Mouse (Mus musculus): ENCODE data around the gene Aprt.

- no peak for TF ChIP-seq POLR2AphosphoS2 (IDR thresholded peaks at IDR 0.05; ENCODE audit: low read depth, low read length)
- no peak for TF ChIP-seq CTCF (conservative IDR thresholded peaks at IDR 0.05 in 1 of 2, IDR thresholded peaks at IDR 0.05 in 1 of 2; ENCODE audit: low read depth in 2 of 2, low read length in 2 of 2)
- no peak for TF ChIP-seq EP300 (IDR thresholded peaks at IDR 0.05; ENCODE audit: low read length)
- no peak for TF ChIP-seq ZNF384 (IDR thresholded peaks at IDR 0.05; ENCODE audit: low read depth, low read length)
- no peak for TF ChIP-seq E2F4 (IDR thresholded peaks at IDR 0.05; ENCODE audit: insufficient replicate concordance, low read depth, low read length)
- TF ChIP-seq MAX (IDR thresholded peaks at IDR 0.05; ENCODE audit: low read length), result no peak
- no peak for TF ChIP-seq NELFE (IDR thresholded peaks at IDR 0.05; ENCODE audit: low read depth, low read length)
- TF ChIP-seq POLR2A (IDR thresholded peaks at IDR 0.05; ENCODE audit: low read depth, low read length), result no peak
- no peak for TF ChIP-seq MEF2A (IDR thresholded peaks at IDR 0.05; ENCODE audit: borderline replicate concordance, low read depth, low read length)
These were observed 27.9 kb upstream of the Aprt start for GRCm38 (mm10) chr8:122604640-122605039.

Data from CH12.LX (cell line).